Mouse (Mus musculus): ENCODE measurements around the gene Olfr432. TPM values are rescaled to one million over a fixed set of nuclear protein-coding genes. Genes with fewer than 3 reads are reported as not detected.

Olfr432 gene
- total and polyA plus RNA-seq, 3 experiments, result not detected

GRCm38 (mm10) chr1:174096591-174096990 is 47.6 kb downstream of the Olfr432 start, which contains the start of gene Olfr427:
Gene Olfr427 (plus strand): TSS chr1:174096891.
- Histone ChIP-seq H3K4me1 (ENCODE audit: control insufficient read depth in 1 of 2, insufficient read depth in 2 of 2, low read length in 2 of 2) (no peaks in the 10 kb centered on the region), H3K4me3 (ENCODE audit: control insufficient read depth in 1 of 2, insufficient read depth in 1 of 2, low read depth in 2 of 2, low read length in 2 of 2) (no peak within 1 kb of the TSS), H3K36me3 (ENCODE audit: control insufficient read depth in 1 of 2, insufficient read depth in 2 of 2, low read length in 2 of 2) (no peaks in the 10 kb centered on the region), H3K27me3 (ENCODE audit: control insufficient read depth in 1 of 2, insufficient read depth in 2 of 2, low read length in 2 of 2) (no peaks in the 10 kb centered on the region; a peak in 1 of 4 replicates), H3K27ac (ENCODE audit: control insufficient read depth, low read depth, low read length) (no peak within 1 kb of the TSS), H3K9me3 (replicated peaks; ENCODE audit: insufficient read depth, low read length) (no peaks in the 10 kb centered on the region), H3K79me2 (ENCODE audit: control insufficient read depth, insufficient read depth, low read length, poor library complexity) (no peaks in the 10 kb centered on the region), H3K9ac (ENCODE audit: control insufficient read depth, low read depth, low read length, poor library complexity, severe bottlenecking) (no peak within 1 kb of the TSS)
- no peak for TF ChIP-seq ZNF384 (IDR thresholded peaks at IDR 0.05; ENCODE audit: low read depth, low read length)
- no peak for TF ChIP-seq SMC3 (IDR thresholded peaks at IDR 0.05; ENCODE audit: low read depth, low read length)
- TF ChIP-seq ZKSCAN1 (IDR thresholded peaks at IDR 0.05; ENCODE audit: low read depth, low read length), result no peak
- no peak for TF ChIP-seq UBTF (IDR thresholded peaks at IDR 0.05; ENCODE audit: borderline replicate concordance, insufficient read depth, low read depth, low read length)
- no peak for TF ChIP-seq POLR2AphosphoS2 (IDR thresholded peaks at IDR 0.05; ENCODE audit: low read length)
- no peak for TF ChIP-seq MYC (IDR thresholded peaks at IDR 0.05; ENCODE audit: low read depth, low read length)
- no peak for TF ChIP-seq TAL1 (IDR thresholded peaks at IDR 0.05; ENCODE audit: low read length)
- no peak for TF ChIP-seq SIN3A (IDR thresholded peaks at IDR 0.05; ENCODE audit: low read length)
- TF ChIP-seq HCFC1 (IDR thresholded peaks at IDR 0.05; ENCODE audit: low read depth, low read length), result no peak
- TF ChIP-seq JUND (IDR thresholded peaks at IDR 0.05; ENCODE audit: low read depth, low read length), result no peak
- TF ChIP-seq MYB (IDR thresholded peaks at IDR 0.05; ENCODE audit: low read depth, low read length), result no peak
- TF ChIP-seq EP300 (IDR thresholded peaks at IDR 0.05; ENCODE audit: low read depth in 1 of 2, low read length in 2 of 2), result no peak
- no peak for DNase-seq (ENCODE audit: low read depth, low spot score)

- H3K9ac ChIP-seq (ENCODE audit: control insufficient read depth, low read depth, low read length, poor library complexity, severe bottlenecking), result no peak overlapping the region
- TF ChIP-seq ZC3H11A (IDR thresholded peaks at IDR 0.05; ENCODE audit: low read depth, low read length) (peak; percentile 37), RCOR1 (IDR thresholded peaks at IDR 0.05; ENCODE audit: low read depth, low read length) (no peak), SMC3 (IDR thresholded peaks at IDR 0.05; ENCODE audit: low read depth, low read length) (peak; percentile 67), USF1 (IDR thresholded peaks at IDR 0.05; ENCODE audit: low read depth, low read length) (no peak), CTCF (IDR thresholded peaks at IDR 0.05 in 2 of 3, conservative IDR thresholded peaks at IDR 0.05 in 1 of 3; ENCODE audit: control insufficient read depth in 1 of 3, insufficient read depth in 1 of 3, low read depth in 2 of 3, low read length in 3 of 3, poor library complexity in 1 of 3, severe bottlenecking in 1 of 3) (peak in 1 of 3 experiments; percentile 44; a peak in 2 of 6 replicates), RAD21 (IDR thresholded peaks at IDR 0.05; ENCODE audit: low read depth, low read length) (peak; percentile 52)
- no peak overlapping the region for H3K27ac ChIP-seq (ENCODE audit: control insufficient read depth, low read depth, low read length)
- H3K27me3 ChIP-seq (ENCODE audit: control insufficient read depth in 1 of 2, insufficient read depth in 2 of 2, low read length in 2 of 2), result no peaks in the 10 kb centered on the region; a peak in 1 of 4 replicates
- H3K36me3 ChIP-seq (ENCODE audit: control insufficient read depth in 1 of 2, insufficient read depth in 2 of 2, low read length in 2 of 2), result no peaks in the 10 kb centered on the region
- H3K9me3 ChIP-seq (replicated peaks; ENCODE audit: insufficient read depth, low read length), result no peaks in the 10 kb centered on the region
- H3K79me2 ChIP-seq (ENCODE audit: control insufficient read depth, insufficient read depth, low read length, poor library complexity), result no peaks in the 10 kb centered on the region
- H3K4me1 ChIP-seq (ENCODE audit: control insufficient read depth in 1 of 2, insufficient read depth in 2 of 2, low read length in 2 of 2), result no peaks in the 10 kb centered on the region
- peak; percentile 12 for DNase-seq (ENCODE audit: low read depth, low spot score)
- H3K4me3 ChIP-seq (ENCODE audit: control insufficient read depth in 1 of 2, insufficient read depth in 1 of 2, low read depth in 2 of 2, low read length in 2 of 2), result no peak overlapping the region
Measured at GRCm38 (mm10) chr1:174103735-174104134, 54.7 kb downstream of the Olfr432 start.

Other genes starting within 250 kb of the Olfr432 start
- not detected in 2 replicates for gene Ifi211, start 136.2 kb upstream of the Olfr432 start, total RNA-seq (2012; rRNA removed)
- not detected for gene Ifi211, start 136.2 kb upstream of the Olfr432 start, polyA plus RNA-seq (2012; ENCODE audit: insufficient read depth in 1 of 2, insufficient read length in 2 of 2, low read depth in 1 of 2, low replicate concordance in 2 of 2, missing spikeins in 1 of 2)
- not detected in 2 replicates for gene Mndal, start 106.7 kb upstream of the Olfr432 start, total RNA-seq (2012; rRNA removed)
- not detected for gene Mndal, start 106.7 kb upstream of the Olfr432 start, polyA plus RNA-seq (2012; ENCODE audit: insufficient read depth in 1 of 2, insufficient read length in 2 of 2, low read depth in 1 of 2, low replicate concordance in 2 of 2, missing spikeins in 1 of 2)
- gene Ifi203, start 106.5 kb upstream of the Olfr432 start, total RNA-seq (2012; rRNA removed), result 0.08 and 0.10 TPM in 2 replicates
- under 1 TPM in 1 of 2 experiments, not detected in 1; 0.25 TPM for gene Ifi203, start 106.5 kb upstream of the Olfr432 start, polyA plus RNA-seq (2012; ENCODE audit: insufficient read depth in 1 of 2, insufficient read length in 2 of 2, low read depth in 1 of 2, low replicate concordance in 2 of 2, missing spikeins in 1 of 2)
- not detected in 2 replicates for gene Ifi202b, start 66.5 kb upstream of the Olfr432 start, total RNA-seq (2012; rRNA removed)
- not detected for gene Ifi202b, start 66.5 kb upstream of the Olfr432 start, polyA plus RNA-seq (2012; ENCODE audit: insufficient read depth in 1 of 2, insufficient read length in 2 of 2, low read depth in 1 of 2, low replicate concordance in 2 of 2, missing spikeins in 1 of 2)
- gene Ifi205, start 17.4 kb upstream of the Olfr432 start, total RNA-seq (2012; rRNA removed), result not detected in 2 replicates
- gene Ifi205, start 17.4 kb upstream of the Olfr432 start, polyA plus RNA-seq (2012; ENCODE audit: insufficient read depth in 1 of 2, insufficient read length in 2 of 2, low read depth in 1 of 2, low replicate concordance in 2 of 2, missing spikeins in 1 of 2), result not detected
- gene Olfr433, start 8.5 kb upstream of the Olfr432 start, total RNA-seq (2012; rRNA removed), result not detected in 2 replicates
- gene Olfr433, start 8.5 kb upstream of the Olfr432 start, polyA plus RNA-seq (2012; ENCODE audit: insufficient read depth in 1 of 2, insufficient read length in 2 of 2, low read depth in 1 of 2, low replicate concordance in 2 of 2, missing spikeins in 1 of 2), result not detected
- not detected in 2 replicates for gene Olfr430, start 17.4 kb downstream of the Olfr432 start, total RNA-seq (2012; rRNA removed)
- not detected for gene Olfr430, start 17.4 kb downstream of the Olfr432 start, polyA plus RNA-seq (2012; ENCODE audit: insufficient read depth in 1 of 2, insufficient read length in 2 of 2, low read depth in 1 of 2, low replicate concordance in 2 of 2, missing spikeins in 1 of 2)
- gene Olfr429, start 35.1 kb downstream of the Olfr432 start, total RNA-seq (2012; rRNA removed), result not detected in 2 replicates
- not detected for gene Olfr429, start 35.1 kb downstream of the Olfr432 start, polyA plus RNA-seq (2012; ENCODE audit: insufficient read depth in 1 of 2, insufficient read length in 2 of 2, low read depth in 1 of 2, low replicate concordance in 2 of 2, missing spikeins in 1 of 2)
- gene Olfr427, start 47.7 kb downstream of the Olfr432 start, total RNA-seq (2012; rRNA removed), result not detected in 2 replicates
- not detected for gene Olfr427, start 47.7 kb downstream of the Olfr432 start, polyA plus RNA-seq (2012; ENCODE audit: insufficient read depth in 1 of 2, insufficient read length in 2 of 2, low read depth in 1 of 2, low replicate concordance in 2 of 2, missing spikeins in 1 of 2)
- gene Olfr231, start 72.0 kb downstream of the Olfr432 start, total RNA-seq (2012; rRNA removed), result not detected in 2 replicates
- not detected for gene Olfr231, start 72.0 kb downstream of the Olfr432 start, polyA plus RNA-seq (2012; ENCODE audit: insufficient read depth in 1 of 2, insufficient read length in 2 of 2, low read depth in 1 of 2, low replicate concordance in 2 of 2, missing spikeins in 1 of 2)
- gene Olfr424, start 82.3 kb downstream of the Olfr432 start, total RNA-seq (2012; rRNA removed), result not detected in 2 replicates
- not detected for gene Olfr424, start 82.3 kb downstream of the Olfr432 start, polyA plus RNA-seq (2012; ENCODE audit: insufficient read depth in 1 of 2, insufficient read length in 2 of 2, low read depth in 1 of 2, low replicate concordance in 2 of 2, missing spikeins in 1 of 2)
- gene Olfr420, start 106.4 kb downstream of the Olfr432 start, total RNA-seq (2012; rRNA removed), result not detected in 2 replicates
- not detected for gene Olfr420, start 106.4 kb downstream of the Olfr432 start, polyA plus RNA-seq (2012; ENCODE audit: insufficient read depth in 1 of 2, insufficient read length in 2 of 2, low read depth in 1 of 2, low replicate concordance in 2 of 2, missing spikeins in 1 of 2)
- 39.1 and 43.5 TPM in 2 replicates for gene Spta1, start 123.6 kb downstream of the Olfr432 start, total RNA-seq (2012; rRNA removed)
- gene Spta1, start 123.6 kb downstream of the Olfr432 start, polyA plus RNA-seq (2012; ENCODE audit: insufficient read depth in 1 of 2, insufficient read length in 2 of 2, low read depth in 1 of 2, low replicate concordance in 2 of 2, missing spikeins in 1 of 2), result 10 to 100 TPM; 46.1 to 98.0 TPM
- gene Olfr419, start 202.9 kb downstream of the Olfr432 start, total RNA-seq (2012; rRNA removed), result not detected in 2 replicates
- gene Olfr419, start 202.9 kb downstream of the Olfr432 start, polyA plus RNA-seq (2012; ENCODE audit: insufficient read depth in 1 of 2, insufficient read length in 2 of 2, low read depth in 1 of 2, low replicate concordance in 2 of 2, missing spikeins in 1 of 2), result under 1 TPM in 1 of 2 experiments, not detected in 1; 0.31 TPM

Data from MEL (cell line).